Mouse (Mus musculus) myocyte (in vitro differentiated cells): ENCODE results near the gene Rpa1. TPM values are rescaled to one million over a fixed set of nuclear protein-coding genes. Genes with fewer than 3 reads are reported as not detected.

ENCODE experiments used
- H3K27me3 ChIP-seq: one replicate; pipeline ENCODE4 v1.6.1; 2011; ENCODE audit not compliant: control insufficient read depth, insufficient read depth, insufficient read length
- H3K36me3 ChIP-seq: one replicate; pipeline ENCODE4 v1.6.1; 2011; ENCODE audit not compliant: control insufficient read depth, insufficient read depth
- H3K4me2 ChIP-seq: one replicate; pipeline ENCODE4 v1.6.1; 2011; ENCODE audit warnings: low read depth, control low read depth
- H3K4me3 ChIP-seq: one replicate; pipeline ENCODE4 v1.5.1; 2011; ENCODE audit warnings: mild to moderate bottlenecking, control low read depth, moderate library complexity
- H3K79me2 ChIP-seq: one replicate; pipeline ENCODE4 v1.6.1; 2011; ENCODE audit not compliant: control insufficient read depth, insufficient read depth
- H3ac ChIP-seq: one replicate; pipeline ENCODE4 v1.6.1; 2011; ENCODE audit not compliant: control insufficient read depth, insufficient read length
- CEBPB ChIP-seq: IDR thresholded peaks from 2 replicates; pipeline ENCODE4 v1.6.1; 2011; ENCODE audit warnings: mild to moderate bottlenecking, moderate library complexity; ENCODE audit not compliant: poor library complexity, insufficient read depth, severe bottlenecking
- E2F4 ChIP-seq: IDR thresholded peaks from one replicate; pipeline ENCODE4 v1.6.1; 2011; ENCODE audit warnings: mild to moderate bottlenecking, control low read depth, moderate library complexity; ENCODE audit not compliant: insufficient read depth
- MAX ChIP-seq: IDR thresholded peaks from one replicate; pipeline ENCODE4 v1.6.1; 2011; ENCODE audit warnings: low read depth, mild to moderate bottlenecking, control low read depth
- MYOD1 ChIP-seq, 3 experiments: IDR thresholded peaks; one replicate each; pipeline ENCODE4 v1.6.1; 2011; ENCODE audit warnings: control low read depth in 2 of 3, low read depth in 2 of 3, mild to moderate bottlenecking in 2 of 3, moderate library complexity in 1 of 3; ENCODE audit not compliant: insufficient read length in 2 of 3, control insufficient read depth in 1 of 3
- MYOG ChIP-seq, 3 experiments: IDR thresholded peaks; one replicate each; pipeline ENCODE4 v1.6.1; 2011; ENCODE audit warnings: control low read depth in 2 of 3, low read depth in 2 of 3, mild to moderate bottlenecking in 2 of 3; ENCODE audit not compliant: insufficient read length in 2 of 3, control insufficient read depth in 1 of 3, insufficient read depth in 1 of 3
- POLR2A ChIP-seq: IDR thresholded peaks from one replicate; pipeline ENCODE4 v1.6.1; 2011; ENCODE audit warnings: low read depth, mild to moderate bottlenecking, control low read depth, moderate library complexity; ENCODE audit not compliant: insufficient read length
- POLR2AphosphoS2 ChIP-seq: IDR thresholded peaks from one replicate; pipeline ENCODE4 v1.6.1; 2011; ENCODE audit warnings: low read depth, control low read depth; ENCODE audit not compliant: insufficient read length
- REST ChIP-seq: IDR thresholded peaks from one replicate; pipeline ENCODE4 v1.6.1; 2011; ENCODE audit warnings: mild to moderate bottlenecking, control low read depth, moderate library complexity; ENCODE audit not compliant: insufficient read depth, insufficient read length
- SRF ChIP-seq: IDR thresholded peaks from one replicate; pipeline ENCODE4 v1.6.1; 2011; ENCODE audit warnings: low read depth; ENCODE audit not compliant: control insufficient read depth, insufficient read length
- TCF12 ChIP-seq: IDR thresholded peaks from one replicate; pipeline ENCODE4 v1.6.1; 2011; ENCODE audit warnings: mild to moderate bottlenecking, control low read depth; ENCODE audit not compliant: poor library complexity, insufficient read depth, severe bottlenecking
- TCF3 ChIP-seq: IDR thresholded peaks from one replicate; pipeline ENCODE4 v1.6.1; 2011; ENCODE audit warnings: low read depth, control low read depth; ENCODE audit not compliant: insufficient read length
- USF1 ChIP-seq: IDR thresholded peaks from one replicate; pipeline ENCODE4 v1.6.1; 2011; ENCODE audit warnings: low read depth, mild to moderate bottlenecking, control low read depth, moderate library complexity
- polyA plus RNA-seq: library from polyadenylated mRNA; unstranded; fragments of >200 nt; fragmentation: generic; extraction: Trizol; gene quantifications from one replicate; pipeline ENCODE4 v1.2.1, GENCODE M21; 2012; ENCODE audit warnings: missing spikeins

Gene Rpa1
- polyA plus RNA-seq, 1 experiment: 63.4 TPM

DNA sequence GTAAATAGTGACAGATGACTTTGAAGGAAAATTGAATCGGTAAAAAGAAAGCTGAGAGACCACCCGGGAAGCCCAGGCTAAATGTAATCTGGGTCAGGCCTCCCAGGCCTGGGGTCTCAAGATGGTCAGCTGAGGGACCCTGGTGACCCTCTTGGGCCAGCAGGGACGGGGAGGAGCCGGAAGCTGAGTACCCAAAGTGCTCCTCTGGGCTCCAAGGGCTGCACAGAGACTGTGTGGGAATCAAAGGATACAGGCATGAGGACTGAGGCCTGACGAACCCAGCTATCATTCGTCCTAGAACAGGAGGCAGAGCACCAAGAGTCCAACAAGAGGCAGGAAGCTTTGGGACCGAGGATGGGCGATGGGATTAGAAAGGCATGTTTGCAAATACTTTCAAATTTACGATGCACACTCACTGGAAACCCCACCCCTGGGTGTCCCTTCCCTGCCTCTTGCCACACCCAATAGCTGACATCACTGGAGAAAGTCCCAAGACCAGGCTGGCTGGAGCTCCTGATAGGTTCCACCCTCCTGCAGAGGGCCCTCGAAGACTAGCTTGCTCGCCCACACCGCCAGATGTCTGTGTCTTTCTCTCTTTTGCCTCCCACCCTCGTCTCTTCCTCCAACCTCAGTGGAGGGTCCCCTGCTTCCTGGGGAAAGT lies 93.7 kb downstream of the Rpa1 start:
- peak overlapping the region; percentile 60 for H3K4me2 ChIP-seq

GRCm38 (mm10) chr11:75251557-75252070 lies 96.5 kb downstream of the Rpa1 start:
- Histone ChIP-seq H3K27me3 (no peaks in the 10 kb centered on the region), H3K4me2 (no peak overlapping the region), H3K79me2 (no peaks in the 10 kb centered on the region), H3K4me3 (no peak overlapping the region), H3K36me3 (no peaks in the 10 kb centered on the region), H3ac (no peak overlapping the region)
- TF ChIP-seq MYOD1 (IDR thresholded peaks at IDR 0.05; ENCODE audit: control insufficient read depth in 1 of 3, insufficient read length in 2 of 3, low read depth in 2 of 3) (no peak), CEBPB (no peak), TCF3 (no peak), MYOG (IDR thresholded peaks at IDR 0.05; ENCODE audit: control insufficient read depth in 1 of 3, insufficient read depth in 1 of 3, insufficient read length in 2 of 3, low read depth in 2 of 3) (no peak), REST (no peak)

More for the DNA sequence above, 93.7 kb downstream of the Rpa1 start:
- Histone ChIP-seq H3K36me3 (no peaks in the 10 kb centered on the region), H3K27me3 (no peaks in the 10 kb centered on the region), H3K4me3 (no peak overlapping the region), H3K79me2 (no peaks in the 10 kb centered on the region), H3ac (no peak overlapping the region)
- TF ChIP-seq REST (no peak), MYOD1 (IDR thresholded peaks at IDR 0.05; ENCODE audit: control insufficient read depth in 1 of 3, insufficient read length in 2 of 3, low read depth in 2 of 3) (peak in 2 of 3 experiments; percentile 55 to 61)

DNA sequence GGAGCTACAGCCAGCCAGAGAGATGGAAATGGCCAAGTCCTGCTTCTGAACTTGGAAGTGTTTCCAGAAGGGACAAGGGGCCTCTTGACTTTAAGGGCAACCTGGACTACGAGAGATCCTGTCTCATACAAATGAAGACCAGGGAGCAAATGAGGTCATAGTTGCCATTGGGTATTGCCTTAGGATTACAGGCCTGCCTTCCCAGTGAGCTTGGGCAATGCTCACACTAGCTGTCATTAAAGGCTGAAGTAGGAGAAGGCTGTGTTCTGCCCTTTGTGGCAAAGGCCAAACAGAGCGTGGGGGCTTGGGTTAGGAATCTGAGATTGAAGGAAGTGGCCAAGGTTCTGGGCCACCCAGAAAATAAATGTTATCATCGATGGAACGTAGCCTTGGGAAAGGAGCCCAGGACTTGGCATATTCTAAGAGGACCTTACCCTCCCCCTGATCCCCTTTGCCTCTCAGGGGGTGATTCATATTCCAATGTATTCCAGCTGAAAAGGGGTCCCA lies 97.1 kb downstream of the Rpa1 start:
- TF ChIP-seq USF1 (no peak), CEBPB (no peak), REST (no peak), MYOG (IDR thresholded peaks at IDR 0.05; ENCODE audit: control insufficient read depth in 1 of 3, insufficient read depth in 1 of 3, insufficient read length in 2 of 3, low read depth in 2 of 3) (no peak), TCF12 (no peak), MYOD1 (IDR thresholded peaks at IDR 0.05; ENCODE audit: control insufficient read depth in 1 of 3, insufficient read length in 2 of 3, low read depth in 2 of 3) (no peak), SRF (no peak), POLR2AphosphoS2 (no peak), POLR2A (no peak), E2F4 (no peak), TCF3 (no peak), MAX (no peak)
- no peak overlapping the region for H3K4me2 ChIP-seq
- no peak overlapping the region for H3ac ChIP-seq
- no peak overlapping the region for H3K4me3 ChIP-seq
- no peaks in the 10 kb centered on the region for H3K79me2 ChIP-seq
- H3K27me3 ChIP-seq: no peaks in the 10 kb centered on the region
- no peaks in the 10 kb centered on the region for H3K36me3 ChIP-seq

- no peak for TF ChIP-seq USF1
- TF ChIP-seq CEBPB: no peak
- TF ChIP-seq POLR2AphosphoS2: no peak
- TF ChIP-seq TCF12: no peak
- no peak for TF ChIP-seq MYOG (IDR thresholded peaks at IDR 0.05; ENCODE audit: control insufficient read depth in 1 of 3, insufficient read depth in 1 of 3, insufficient read length in 2 of 3, low read depth in 2 of 3)
- no peak for TF ChIP-seq SRF
- H3K36me3 ChIP-seq: no peaks in the 10 kb centered on the region
- H3ac ChIP-seq: no peak overlapping the region
- no peaks in the 10 kb centered on the region for H3K79me2 ChIP-seq
- no peak overlapping the region for H3K4me3 ChIP-seq
- no peaks in the 10 kb centered on the region for H3K27me3 ChIP-seq
- no peak overlapping the region for H3K4me2 ChIP-seq
Measured at GRCm38 (mm10) chr11:75249588-75249987, 98.5 kb downstream of the Rpa1 start.

Other genes starting within 250 kb of the Rpa1 start
- gene Hic1, start 178.8 kb downstream of the Rpa1 start, polyA plus RNA-seq: 0.11 TPM
- gene Ovca2, start 169.5 kb downstream of the Rpa1 start, polyA plus RNA-seq: 12.2 TPM
- gene Dph1, start 157.1 kb downstream of the Rpa1 start, polyA plus RNA-seq: 15.8 TPM
- 0.16 TPM for gene Rtn4rl1, start 154.5 kb downstream of the Rpa1 start, polyA plus RNA-seq
- gene Smyd4, start 109 bp upstream of the Rpa1 start, polyA plus RNA-seq: 6.9 TPM
- gene Serpinf1, start 74.4 kb upstream of the Rpa1 start, polyA plus RNA-seq: 911 TPM
- 0.06 TPM for gene Serpinf2, start 91.3 kb upstream of the Rpa1 start, polyA plus RNA-seq
- gene Wdr81, start 106.4 kb upstream of the Rpa1 start, polyA plus RNA-seq: 17.3 TPM
- 2.9 TPM for gene Tlcd2, start 113.4 kb upstream of the Rpa1 start, polyA plus RNA-seq
- 93.0 TPM for gene Prpf8, start 138.5 kb upstream of the Rpa1 start, polyA plus RNA-seq
- 4.6 TPM for gene Rilp, start 161.8 kb upstream of the Rpa1 start, polyA plus RNA-seq
- 0.06 TPM for gene Scarf1, start 165.2 kb upstream of the Rpa1 start, polyA plus RNA-seq
- gene Slc43a2, start 183.4 kb upstream of the Rpa1 start, polyA plus RNA-seq: 15.9 TPM
- 125 TPM for gene Pitpna, start 239.8 kb upstream of the Rpa1 start, polyA plus RNA-seq